Comparison of ENCODE assay signal across 15 mouse cellular contexts in the genomic region with DNA sequence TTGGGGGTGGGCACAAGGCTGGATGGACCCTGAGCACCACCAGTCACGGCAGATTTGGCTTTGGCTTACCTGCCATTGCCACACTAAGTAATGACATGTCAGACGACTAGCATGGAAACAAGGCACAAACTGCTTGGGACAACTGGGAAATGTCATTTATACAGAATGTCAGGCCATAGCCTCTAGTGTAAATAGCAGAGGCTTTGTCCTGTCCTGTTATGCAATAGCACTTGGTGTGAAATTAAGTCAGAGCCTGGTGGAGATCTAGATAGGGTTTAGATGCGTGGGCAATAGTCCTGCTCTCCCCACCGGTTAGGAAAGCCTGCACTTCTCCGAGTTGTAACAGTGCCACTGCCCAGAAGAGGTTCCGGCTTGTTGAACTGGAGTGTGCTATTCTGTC.
DNase-seq lines count a peak whose midpoint lies in the region; ATAC-seq and TF ChIP-seq lines count a peak whose summit lies in the region.
"Had no signal": no experiment of that assay in that cellular context is flagged by ENCODE, and none has a peak within 500 bp of the region (broad histone marks: within the 10 kb centered on the region; RNA-seq: fewer than 3 reads in every experiment).

No protein-coding gene starts in this region.

- TF ChIP-seq CTCF in hindbrain, postnatal 0 days (IDR thresholded peaks at IDR 0.05; ENCODE audit: low read depth) = no peak

- H3K4me3 ChIP-seq in hindbrain, embryonic 10.5 days = no peak overlapping the region
- H3K4me3 ChIP-seq in hindbrain, postnatal 0 days (ENCODE audit: low read length) = no peak overlapping the region
- no peak overlapping the region for H3K4me3 ChIP-seq in lung, embryonic 15.5 days
- H3K4me3 ChIP-seq in embryonic facial prominence, embryonic 10.5 days = no peak overlapping the region
- no peak overlapping the region for H3K4me3 ChIP-seq in hindbrain, embryonic 14.5 days (replicated peaks; ENCODE audit: low read length)
- H3K4me3 ChIP-seq: heart, adult 2 months; liver, embryonic 13.5 days; midbrain, embryonic 12.5 days had no signal

- H3K36me3 ChIP-seq in hindbrain, embryonic 10.5 days = no peaks in the 10 kb centered on the region
- H3K36me3 ChIP-seq in hindbrain, postnatal 0 days (ENCODE audit: insufficient read depth, low read length) = no peaks in the 10 kb centered on the region
- no peaks in the 10 kb centered on the region for H3K36me3 ChIP-seq in lung, embryonic 15.5 days
- no peaks in the 10 kb centered on the region; the same call in 1 of the 2 replicates for H3K36me3 ChIP-seq in embryonic facial prominence, embryonic 10.5 days (replicated peaks)
- H3K36me3 ChIP-seq in hindbrain, embryonic 14.5 days (replicated peaks; ENCODE audit: control insufficient read depth, insufficient read depth) = no peaks in the 10 kb centered on the region
- H3K36me3 ChIP-seq: liver, embryonic 13.5 days; midbrain, embryonic 12.5 days had no signal

- peak overlapping the region; percentile 40 for H3K27ac ChIP-seq in hindbrain, embryonic 10.5 days
- H3K27ac ChIP-seq in hindbrain, postnatal 0 days = no peak overlapping the region
- peak overlapping the region; percentile 44 for H3K27ac ChIP-seq in lung, embryonic 15.5 days
- H3K27ac ChIP-seq in embryonic facial prominence, embryonic 10.5 days (replicated peaks) = 0 out of 2 replicates have a peak overlapping the region, but pooled peaks have one; percentile 19
- H3K27ac ChIP-seq in hindbrain, embryonic 14.5 days = no peak overlapping the region
- H3K27ac ChIP-seq: heart, adult 2 months; liver, embryonic 13.5 days; midbrain, embryonic 12.5 days had no signal

- H3K9ac ChIP-seq in hindbrain, postnatal 0 days (replicated peaks; ENCODE audit: low read length) = no peak overlapping the region
- no peak overlapping the region for H3K9ac ChIP-seq in lung, embryonic 15.5 days
- H3K9ac ChIP-seq in hindbrain, embryonic 14.5 days = no peak overlapping the region
- H3K9ac ChIP-seq: liver, embryonic 13.5 days; midbrain, embryonic 12.5 days had no signal

- 41% methylated on average over 6 of the region's 6 CpGs for WGBS in hindbrain, embryonic 10.5 days
- WGBS in hindbrain, postnatal 0 days = 38% methylated on average over 6 of the region's 6 CpGs
- 48% methylated on average over 6 of the region's 6 CpGs for WGBS in lung, embryonic 15.5 days
- WGBS in embryonic facial prominence, embryonic 10.5 days = 51% methylated on average over 6 of the region's 6 CpGs
- WGBS in hindbrain, embryonic 14.5 days = 21% methylated on average over 6 of the region's 6 CpGs

- no peak for ATAC-seq in hindbrain, postnatal 0 days
- ATAC-seq in lung, embryonic 15.5 days (ENCODE audit: borderline replicate concordance, extremely low read depth, low FRiP score, low TSS enrichment) = no peak
- 0 out of 2 replicates have a peak, but pooled peaks have one; percentile 28 for ATAC-seq in hindbrain, embryonic 14.5 days (ENCODE audit: low FRiP score)

- no peak for DNase-seq in hindbrain, embryonic 10.5 days (ENCODE audit: low spot score)
- DNase-seq in hindbrain, postnatal 0 days (ENCODE audit: low spot score) = no peak
- DNase-seq in lung, adult 18-20 months = no peak
- no peak for DNase-seq in embryonic facial prominence, embryonic 10.5 days (ENCODE audit: low spot score)
- DNase-seq in hindbrain, embryonic 14.5 days (ENCODE audit: low spot score) = no peak
- DNase-seq in cerebellum, adult 11 months = no peak
- DNase-seq in cerebellum, adult 18-20 months = no peak
- DNase-seq: adrenal gland, adult 2 months; cerebellum, adult 9-10 months; heart, adult 2 months; heart, postnatal 14 days; kidney, adult 8-10 months; liver, embryonic 13.5 days had no signal

- H3K4me1 ChIP-seq in hindbrain, embryonic 10.5 days (replicated peaks) = peaks cover 28% of the 10 kb centered on the region
- H3K4me1 ChIP-seq in hindbrain, postnatal 0 days (ENCODE audit: insufficient read depth, low read length) = no peaks in the 10 kb centered on the region
- peaks cover 8% of the 10 kb centered on the region; the same call in 1 of the 2 replicates for H3K4me1 ChIP-seq in lung, embryonic 15.5 days
- peaks cover 27% of the 10 kb centered on the region for H3K4me1 ChIP-seq in embryonic facial prominence, embryonic 10.5 days
- H3K4me1 ChIP-seq in hindbrain, embryonic 14.5 days (replicated peaks; ENCODE audit: control insufficient read depth, insufficient read depth, low read length) = peaks cover 12% of the 10 kb centered on the region
- H3K4me1 ChIP-seq: liver, embryonic 13.5 days had no signal

- H3K4me2 ChIP-seq in hindbrain, postnatal 0 days (ENCODE audit: low read depth, low read length) = no peak overlapping the region
- no peak overlapping the region for H3K4me2 ChIP-seq in lung, embryonic 15.5 days
- H3K4me2 ChIP-seq in hindbrain, embryonic 14.5 days (replicated peaks) = no peak overlapping the region
- H3K4me2 ChIP-seq: liver, embryonic 13.5 days; midbrain, embryonic 12.5 days had no signal

- peaks cover 12% of the 10 kb centered on the region for H3K27me3 ChIP-seq in hindbrain, embryonic 10.5 days (ENCODE audit: insufficient read depth, poor library complexity, severe bottlenecking)
- no peaks in the 10 kb centered on the region for H3K27me3 ChIP-seq in hindbrain, postnatal 0 days (ENCODE audit: insufficient read depth, low read length)
- H3K27me3 ChIP-seq in lung, embryonic 15.5 days = no peaks in the 10 kb centered on the region
- H3K27me3 ChIP-seq in embryonic facial prominence, embryonic 10.5 days (replicated peaks; ENCODE audit: low read depth, poor library complexity, severe bottlenecking) = no peaks in the 10 kb centered on the region
- H3K27me3 ChIP-seq in hindbrain, embryonic 14.5 days (ENCODE audit: control insufficient read depth, insufficient read depth, low read length) = no peaks in the 10 kb centered on the region
- H3K27me3 ChIP-seq: liver, embryonic 13.5 days; midbrain, embryonic 12.5 days had no signal

- no peaks in the 10 kb centered on the region for H3K9me3 ChIP-seq in hindbrain, embryonic 10.5 days
- H3K9me3 ChIP-seq in hindbrain, postnatal 0 days (ENCODE audit: low read length) = no peaks in the 10 kb centered on the region
- H3K9me3 ChIP-seq in lung, embryonic 15.5 days = no peaks in the 10 kb centered on the region
- no peaks in the 10 kb centered on the region for H3K9me3 ChIP-seq in embryonic facial prominence, embryonic 10.5 days
- no peaks in the 10 kb centered on the region for H3K9me3 ChIP-seq in hindbrain, embryonic 14.5 days (ENCODE audit: control insufficient read depth, low read length)
- H3K9me3 ChIP-seq: liver, embryonic 13.5 days; midbrain, embryonic 12.5 days had no signal

Comparison
In these comparisons a context has a peak if more than half of its experiments do, and no peak if none do; other contexts are left out.
1. H3K27ac ChIP-seq: peak in hindbrain, embryonic 10.5 days (single experiment), lung, embryonic 15.5 days (single experiment) and embryonic facial prominence, embryonic 10.5 days (single experiment); none in hindbrain, postnatal 0 days (single experiment) and hindbrain, embryonic 14.5 days (single experiment).